Mouse (Mus musculus) lung, adult 2 months (tissue): Measurements from ENCODE around the gene Ppfibp1. TPM values are rescaled to one million over a fixed set of nuclear protein-coding genes. Genes with fewer than 3 reads are reported as not detected.
A peak's percentile ranks its signal among the peaks of the same experiment; 100 is the strongest.

Experiments
- DNase-seq: peaks from one replicate; pipeline ENCODE4 v3.0.0; 2022
- H3K4me1 ChIP-seq: fragments of 200-500 bp; 2 replicates; pipeline ENCODE4 v1.6.1; 2011; ENCODE audit warnings: low read length; ENCODE audit not compliant: control insufficient read depth, insufficient read depth
- H3K4me3 ChIP-seq: fragments of 200-500 bp; replicated peaks from 2 replicates; pipeline ENCODE3; 2011; ENCODE audit warnings: low read depth, mild to moderate bottlenecking, control low read depth, low read length; ENCODE audit errors: extremely low read depth
- CTCF ChIP-seq: fragments of 200-500 bp; IDR thresholded peaks from 2 replicates; pipeline ENCODE4 v1.5.1; 2011; ENCODE audit warnings: mild to moderate bottlenecking, low read length, control low read depth; ENCODE audit not compliant: insufficient read depth
- POLR2A ChIP-seq: fragments of 200-500 bp; IDR thresholded peaks from 2 replicates; pipeline ENCODE4 v1.6.1; 2011; ENCODE audit warnings: low read depth, mild to moderate bottlenecking, control low read depth, low read length, borderline replicate concordance; ENCODE audit errors: extremely low read depth
- WGBS: fragments of 180-500 bp; shearing (Covaris S2); methylation state at CpG from one replicate; pipeline ENCODE4 v1.1.7; 2018; 5-methylcytosine and 5-hydroxymethylcytosine counted together
- polyA plus RNA-seq: library from polyadenylated mRNA; depleted of rRNA; stranded (reverse); fragments of >200 nt; gene quantifications from 2 replicates; pipeline ENCODE4 v1.2.3, GENCODE M21; 2012

Gene Ppfibp1
- polyA plus RNA-seq, 1 experiment: 35.1 TPM

DNA sequence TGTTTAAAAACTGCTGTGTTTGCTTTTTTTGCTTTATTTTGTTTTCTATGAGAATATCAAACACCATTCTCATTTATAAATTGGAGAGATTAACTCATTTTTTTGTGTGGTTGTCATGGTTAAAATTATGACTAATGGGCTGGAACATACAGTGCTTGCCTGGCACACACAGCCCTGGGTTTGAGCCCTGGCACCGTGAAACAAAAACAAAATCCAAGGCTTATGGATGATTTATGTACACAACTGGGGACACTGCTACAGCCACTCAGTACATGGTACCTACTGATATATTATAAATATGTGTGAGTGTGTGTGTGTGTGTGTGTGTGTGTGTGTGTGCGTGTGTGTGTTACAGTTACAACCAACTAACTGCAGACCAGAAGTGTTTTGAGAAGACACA lies 85.1 kb downstream of the Ppfibp1 start:
- 62% methylated on average over 2 of the region's 2 CpGs for WGBS
- no peaks in the 10 kb centered on the region; the same call in 1 of the 2 replicates for H3K4me1 ChIP-seq
- no peak overlapping the region for H3K4me3 ChIP-seq

DNA sequence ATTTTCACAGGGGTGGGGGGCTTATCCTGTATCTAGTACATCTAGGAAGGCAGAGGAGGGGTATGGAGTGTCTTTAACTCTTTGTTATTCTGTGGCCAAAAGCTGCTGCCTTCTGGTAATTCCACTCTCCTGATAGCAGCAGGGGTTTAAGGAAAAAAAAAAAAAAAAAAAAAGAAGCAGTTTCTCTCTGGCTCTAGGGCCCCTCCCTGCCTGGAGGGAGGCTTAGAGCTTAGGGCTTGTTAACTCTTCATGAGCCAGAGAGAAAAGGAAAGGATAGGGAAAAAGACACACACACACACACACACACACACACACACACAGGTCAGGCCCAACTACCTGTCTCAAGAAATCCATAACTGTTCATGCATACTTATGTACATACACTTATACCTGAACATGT lies 85.5 kb downstream of the Ppfibp1 start:
- DNase-seq: no peak
- no peak for TF ChIP-seq POLR2A
- no peak for TF ChIP-seq CTCF
- Histone ChIP-seq H3K4me3 (no peak overlapping the region), H3K4me1 (peaks cover 4% of the 10 kb centered on the region)

More for the DNA sequence above, 85.1 kb downstream of the Ppfibp1 start:
- no peak for DNase-seq
- no peak for TF ChIP-seq POLR2A
- no peak for TF ChIP-seq CTCF

DNA sequence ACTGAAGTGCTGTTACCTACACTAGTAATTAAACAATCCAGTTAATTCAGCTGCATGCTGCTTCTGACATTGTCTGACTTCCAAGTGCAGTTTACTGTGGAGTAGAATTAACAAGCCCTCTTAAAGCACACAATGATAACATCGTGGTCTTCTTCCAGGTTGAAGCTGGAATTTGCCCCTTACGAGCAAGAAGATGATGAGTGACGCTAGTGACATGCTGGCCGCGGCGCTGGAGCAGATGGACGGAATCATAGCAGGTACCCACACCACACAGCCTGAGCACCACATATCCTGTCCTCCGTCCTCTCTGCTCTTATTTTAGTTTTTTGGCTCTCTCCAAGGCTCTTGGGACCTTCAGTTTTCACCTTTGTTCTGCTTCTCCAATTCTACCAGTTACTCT lies 88.2 kb downstream of the Ppfibp1 start:
- WGBS: 83% methylated on average over 8 of the region's 8 CpGs
- DNase-seq: no peak
- TF ChIP-seq POLR2A: no peak
- no peak for TF ChIP-seq CTCF
- Histone ChIP-seq H3K4me3 (no peak overlapping the region), H3K4me1 (peaks cover 13% of the 10 kb centered on the region)

DNA sequence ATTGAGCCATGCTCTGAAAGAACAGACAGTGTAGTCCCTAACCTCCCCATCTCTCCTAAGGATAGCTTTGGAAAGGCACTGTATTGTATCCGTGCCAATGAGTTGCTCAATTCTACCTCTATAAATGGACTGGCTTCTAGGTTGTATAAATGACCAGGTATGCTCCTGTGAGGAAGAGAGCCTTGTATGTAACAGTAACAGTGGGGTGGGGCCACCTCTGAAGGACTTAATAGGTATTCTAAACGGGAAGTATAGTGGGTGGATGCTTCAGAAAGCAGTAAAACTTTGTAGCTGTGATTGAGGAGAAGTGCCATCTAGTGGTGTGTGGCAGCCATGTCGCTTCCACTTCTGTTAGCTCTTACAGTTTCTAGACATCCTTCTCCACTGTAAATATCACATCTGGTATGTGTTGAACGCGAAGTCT lies 90.4 kb downstream of the Ppfibp1 start:
- TF ChIP-seq POLR2A (no peak), CTCF (peak; percentile 26; the same call in 1 of the 2 replicates)
- H3K4me1 ChIP-seq: peaks cover 13% of the 10 kb centered on the region
- no peak overlapping the region for H3K4me3 ChIP-seq
- DNase-seq: no peak
- WGBS: 32% methylated on average over 5 of the region's 5 CpGs

DNA sequence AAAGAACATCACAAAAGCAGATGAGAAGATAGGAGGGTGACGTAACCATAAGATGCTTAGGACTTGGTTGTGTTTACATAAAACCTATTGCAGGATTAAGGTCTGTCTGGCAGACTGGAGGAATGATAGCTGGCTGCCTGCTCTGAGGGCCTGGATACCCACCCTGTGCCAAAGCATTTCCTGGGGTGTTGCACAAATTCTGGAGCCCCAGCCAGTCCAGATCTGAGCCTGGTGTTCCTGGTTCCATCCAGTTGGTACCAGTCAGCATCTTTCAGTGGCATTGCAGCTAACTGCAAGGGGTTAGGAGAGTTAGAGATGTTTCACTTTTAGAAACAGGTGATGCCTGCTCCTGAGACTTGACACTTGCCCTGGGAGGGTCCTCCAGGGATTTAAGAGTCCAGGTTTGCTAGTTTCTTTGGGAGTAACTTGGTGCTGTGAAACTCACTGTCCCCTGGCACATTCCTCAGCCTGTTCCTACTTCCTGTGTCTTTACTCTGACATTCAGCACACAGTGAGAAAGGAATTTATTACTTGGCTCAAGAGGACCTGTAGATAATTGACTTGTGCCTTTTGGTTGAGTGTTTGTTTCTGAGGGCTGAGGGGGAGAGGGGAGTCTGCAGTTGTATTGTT lies 90.9 kb downstream of the Ppfibp1 start:
- peaks cover 13% of the 10 kb centered on the region for H3K4me1 ChIP-seq
- 38% methylated on average over 1 of the region's 1 CpGs for WGBS
- TF ChIP-seq POLR2A: no peak
- TF ChIP-seq CTCF: no peak
- DNase-seq: no peak
- H3K4me3 ChIP-seq: no peak overlapping the region

DNA sequence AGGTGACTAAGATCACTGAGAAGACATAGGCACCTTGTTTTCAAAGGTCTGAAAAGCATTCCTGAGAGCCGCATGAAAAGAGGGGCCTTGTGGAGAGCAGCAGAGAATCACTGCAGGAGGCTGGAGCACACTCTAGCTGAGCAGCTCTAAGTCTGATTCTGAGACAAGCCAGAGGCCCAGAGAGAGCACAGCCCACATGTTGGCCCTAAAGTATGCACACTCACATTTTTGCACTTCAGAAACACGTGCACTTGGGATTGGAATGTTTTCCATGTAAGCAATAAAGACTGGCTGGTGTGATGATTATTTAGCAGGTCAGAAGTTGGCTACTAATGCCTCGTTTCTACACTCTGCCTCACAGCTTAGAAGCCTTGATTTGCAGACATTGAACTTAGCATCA lies 91.7 kb downstream of the Ppfibp1 start:
- no peak for TF ChIP-seq CTCF
- TF ChIP-seq POLR2A: no peak
- 56% methylated on average over 3 of the region's 3 CpGs for WGBS
- DNase-seq: no peak

DNA sequence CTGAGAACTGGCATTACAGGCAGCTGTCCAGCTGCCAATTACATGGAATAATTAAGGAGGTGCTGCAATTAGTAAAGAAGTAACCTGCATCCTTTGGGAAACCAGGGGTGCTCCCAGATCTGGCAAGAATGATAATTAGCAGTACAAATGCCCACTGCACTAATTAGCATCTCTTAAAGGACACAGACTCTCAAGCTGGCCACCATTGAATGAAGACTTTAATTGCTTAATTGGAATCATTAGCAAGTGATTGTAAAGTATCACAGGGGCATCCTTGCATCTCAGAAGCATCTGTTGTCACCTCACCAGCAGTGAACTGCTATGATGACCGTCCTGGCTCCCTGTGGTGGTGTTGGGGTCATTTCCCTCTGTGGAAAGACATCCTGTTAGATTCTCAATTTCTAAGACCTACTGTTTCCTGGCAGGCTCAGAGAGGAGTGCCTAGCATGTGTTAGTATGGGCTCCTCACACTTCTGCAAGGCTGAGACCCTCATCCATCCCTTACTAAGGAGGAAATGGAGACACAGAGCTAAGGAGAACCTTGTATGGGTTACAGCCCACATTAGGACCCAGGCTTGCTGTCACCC lies 93.1 kb downstream of the Ppfibp1 start:
- H3K4me3 ChIP-seq: no peak overlapping the region
- WGBS: 80% methylated on average over 1 of the region's 1 CpGs

More for the DNA sequence above, 91.7 kb downstream of the Ppfibp1 start:
- H3K4me3 ChIP-seq: no peak overlapping the region
- peaks cover 17% of the 10 kb centered on the region for H3K4me1 ChIP-seq

DNA sequence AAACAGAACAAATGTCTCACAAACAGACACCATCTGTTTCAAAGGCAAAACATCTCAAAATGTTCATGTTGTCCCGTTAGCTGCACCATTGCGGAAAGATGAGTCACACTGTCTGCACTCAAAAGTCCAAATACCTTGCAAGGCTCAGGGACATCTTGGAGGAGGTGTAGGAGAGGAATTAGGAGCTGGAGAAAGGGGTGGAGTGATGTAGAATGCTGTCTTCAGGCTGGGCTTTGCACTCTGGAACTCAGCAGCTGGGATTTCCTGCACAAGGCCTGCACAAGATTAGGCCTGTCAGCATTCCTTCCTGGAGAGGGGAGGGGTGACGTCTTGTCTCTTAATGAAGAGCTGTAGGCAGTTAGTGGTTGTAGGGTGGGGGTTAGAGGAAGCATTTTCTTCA lies 96.3 kb downstream of the Ppfibp1 start:
- no peak overlapping the region for H3K4me3 ChIP-seq
- 70% methylated on average over 3 of the region's 3 CpGs for WGBS
- no peak for TF ChIP-seq POLR2A
- TF ChIP-seq CTCF: no peak

More for the DNA sequence above, 93.1 kb downstream of the Ppfibp1 start:
- no peak for TF ChIP-seq CTCF
- no peak for TF ChIP-seq POLR2A
- no peak for DNase-seq
- peaks cover 17% of the 10 kb centered on the region for H3K4me1 ChIP-seq

DNA sequence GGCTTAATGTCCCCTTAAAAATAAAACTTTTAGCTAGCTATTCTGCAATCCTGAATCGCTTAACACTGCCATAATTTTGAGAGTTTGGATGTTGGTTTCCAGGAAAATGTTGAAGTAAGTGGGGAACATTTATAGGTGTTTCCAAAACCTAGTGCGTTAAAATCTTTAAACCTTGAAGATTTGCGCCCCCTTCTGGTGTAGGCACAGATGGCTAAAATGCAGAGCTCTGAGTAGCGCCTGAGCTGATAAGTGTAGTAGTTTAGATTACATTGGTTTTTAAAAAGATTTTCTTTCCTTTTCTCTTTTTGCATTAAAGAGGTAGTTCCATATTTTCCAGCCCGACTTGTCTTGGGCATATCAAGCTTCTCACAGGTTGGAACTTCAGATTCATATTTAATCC lies 105.9 kb downstream of the Ppfibp1 start:
- no peaks in the 10 kb centered on the region for H3K4me1 ChIP-seq
- H3K4me3 ChIP-seq: no peak overlapping the region
- peak; percentile 47 for DNase-seq
- WGBS: 25% methylated on average over 5 of the region's 5 CpGs
- TF ChIP-seq CTCF (peak; percentile 25; the same call in 1 of the 2 replicates), POLR2A (no peak)

More for the DNA sequence above, 96.3 kb downstream of the Ppfibp1 start:
- no peak for DNase-seq
- H3K4me1 ChIP-seq: peaks cover 7% of the 10 kb centered on the region

DNA sequence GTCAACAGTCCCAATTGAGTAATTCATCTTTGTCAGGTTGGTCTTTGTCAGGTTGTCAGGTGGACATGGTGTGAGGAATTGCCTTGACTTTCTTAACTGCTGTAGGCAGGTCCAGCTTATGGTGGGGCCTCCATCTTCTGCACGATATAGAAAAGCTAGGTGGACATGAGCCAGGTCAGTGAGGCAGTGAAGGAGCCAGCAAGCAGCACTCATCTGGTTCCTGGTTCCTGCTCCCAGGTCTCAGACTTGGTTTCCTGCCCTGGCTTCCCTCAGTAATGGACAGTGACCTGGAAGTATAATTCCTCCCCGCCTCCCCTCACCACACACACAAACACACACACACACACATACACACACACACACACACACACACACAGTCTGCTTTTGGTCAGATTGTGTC lies 107.1 kb downstream of the Ppfibp1 start:
- DNase-seq: no peak
- Histone ChIP-seq H3K4me1 (no peaks in the 10 kb centered on the region), H3K4me3 (no peak overlapping the region)
- 76% methylated on average over 2 of the region's 2 CpGs for WGBS
- TF ChIP-seq POLR2A (no peak), CTCF (no peak)
